In genomic region chr10:108155042-108155686, GRCm38 (mm10) we compare ENCODE assay signal across 11 mouse cellular contexts. TPM values are rescaled to one million over a fixed set of nuclear protein-coding genes. Genes with fewer than 3 reads are reported as not detected.
DNase-seq lines count a peak whose midpoint lies in the region; ATAC-seq and TF ChIP-seq lines count a peak whose summit lies in the region.
"Had no signal": no experiment of that assay in that cellular context is flagged by ENCODE, and none has a peak within 500 bp of the region (broad histone marks: within the 10 kb centered on the region; RNA-seq: fewer than 3 reads in every experiment).

No protein-coding gene starts in this region.

- in situ Hi-C loops in CH12.LX (cut with MboI; ENCODE audit: low pct_ligation_motif_present, low pct_unique_long_range_greater_than_20kb, low sequenced_read_pairs) = no loop called here

- dilution Hi-C loops in CH12.LX (cut with MboI; ENCODE audit: extremely low pct_ligation_motif_present, extremely low pct_unique_long_range_greater_than_20kb, low sequenced_read_pairs) = no loop called here

- H3K4me1 ChIP-seq in hindbrain, embryonic 15.5 days (replicated peaks) = no peaks in the 10 kb centered on the region
- H3K4me1 ChIP-seq in hindbrain, embryonic 12.5 days = no peaks in the 10 kb centered on the region
- H3K4me1 ChIP-seq in CH12.LX (ENCODE audit: control insufficient read depth in 1 of 2, insufficient read depth in 2 of 2) = peaks cover 11 to 23% of the 10 kb centered on the region in 2 experiments
- H3K4me1 ChIP-seq in lung, embryonic 15.5 days = 0 out of 2 replicates have a peak, but pooled peaks cover 3% of the 10 kb centered on the region
- H3K4me1 ChIP-seq: embryonic facial prominence, embryonic 12.5 days had no signal

- no peak overlapping the region for H3K9ac ChIP-seq in hindbrain, embryonic 15.5 days
- no peak overlapping the region for H3K9ac ChIP-seq in hindbrain, embryonic 12.5 days
- H3K9ac ChIP-seq in CH12.LX (ENCODE audit: insufficient read depth, low read depth) = no peak overlapping the region
- H3K9ac ChIP-seq in lung, embryonic 15.5 days = no peak overlapping the region
- H3K9ac ChIP-seq: embryonic facial prominence, embryonic 12.5 days had no signal

- no peak for TF ChIP-seq POLR2A in CH12.LX (IDR thresholded peaks at IDR 0.05; ENCODE audit: low read depth, low read length)

- 0 out of 2 replicates have a peak overlapping the region, but pooled peaks have one; percentile 5 for H3K27ac ChIP-seq in hindbrain, embryonic 15.5 days (replicated peaks)
- H3K27ac ChIP-seq in hindbrain, embryonic 12.5 days = no peak overlapping the region
- no peak overlapping the region for H3K27ac ChIP-seq in CH12.LX (ENCODE audit: insufficient read depth, low read depth)
- H3K27ac ChIP-seq in lung, embryonic 15.5 days = no peak overlapping the region
- H3K27ac ChIP-seq: embryonic facial prominence, embryonic 12.5 days had no signal

- 70% methylated on average over 21 of the region's 21 CpGs for WGBS in hindbrain, embryonic 15.5 days
- 81% methylated on average over 21 of the region's 21 CpGs for WGBS in hindbrain, embryonic 12.5 days
- 40% methylated on average over 21 of the region's 21 CpGs for WGBS in lung, embryonic 15.5 days

- H3K27me3 ChIP-seq in hindbrain, embryonic 15.5 days = no peaks in the 10 kb centered on the region
- no peaks in the 10 kb centered on the region for H3K27me3 ChIP-seq in hindbrain, embryonic 12.5 days
- no peaks in the 10 kb centered on the region for H3K27me3 ChIP-seq in CH12.LX (replicated peaks)
- H3K27me3 ChIP-seq in lung, embryonic 15.5 days = no peaks in the 10 kb centered on the region
- H3K27me3 ChIP-seq: embryonic facial prominence, embryonic 12.5 days had no signal

- no peak overlapping the region for H3K4me2 ChIP-seq in hindbrain, embryonic 15.5 days
- no peak overlapping the region for H3K4me2 ChIP-seq in hindbrain, embryonic 12.5 days (replicated peaks)
- H3K4me2 ChIP-seq in CH12.LX (ENCODE audit: insufficient read depth, low read depth, poor library complexity, severe bottlenecking) = peak overlapping the region; percentile 49
- peak overlapping the region; percentile 19; the same call in 1 of the 2 replicates for H3K4me2 ChIP-seq in lung, embryonic 15.5 days
- H3K4me2 ChIP-seq: embryonic facial prominence, embryonic 12.5 days had no signal

- DNase-seq in CH12.LX (ENCODE audit: extremely low read depth) = no peak
- DNase-seq in adrenal gland, adult 18-20 months (ENCODE audit: low spot score in 2 of 2) = peak; percentile 27 to 31
- DNase-seq in layer of hippocampus, adult 8-10 months (ENCODE audit: low spot score in 2 of 2) = no peak
- DNase-seq in cerebellum, adult 18-20 months = no peak
- no peak for DNase-seq in left cerebral cortex, adult 11 months (ENCODE audit: low spot score)
- DNase-seq: cerebellum, adult 8-10 months; layer of hippocampus, postnatal 36 days had no signal

- no peaks in the 10 kb centered on the region for H3K9me3 ChIP-seq in hindbrain, embryonic 15.5 days
- H3K9me3 ChIP-seq in hindbrain, embryonic 12.5 days (replicated peaks) = no peaks in the 10 kb centered on the region
- H3K9me3 ChIP-seq in CH12.LX (replicated peaks; ENCODE audit: low read length) = no peaks in the 10 kb centered on the region
- no peaks in the 10 kb centered on the region for H3K9me3 ChIP-seq in lung, embryonic 15.5 days
- H3K9me3 ChIP-seq: embryonic facial prominence, embryonic 12.5 days had no signal

- H3K36me3 ChIP-seq in hindbrain, embryonic 15.5 days = no peaks in the 10 kb centered on the region
- H3K36me3 ChIP-seq in hindbrain, embryonic 12.5 days = no peaks in the 10 kb centered on the region
- no peaks in the 10 kb centered on the region for H3K36me3 ChIP-seq in CH12.LX (replicated peaks in 1 of 2; ENCODE audit: control insufficient read depth in 1 of 2, insufficient read depth in 1 of 2, low read length in 1 of 2)
- no peaks in the 10 kb centered on the region for H3K36me3 ChIP-seq in lung, embryonic 15.5 days
- H3K36me3 ChIP-seq: embryonic facial prominence, embryonic 12.5 days had no signal

- no peak overlapping the region for H3K4me3 ChIP-seq in hindbrain, embryonic 15.5 days
- H3K4me3 ChIP-seq in hindbrain, embryonic 12.5 days = no peak overlapping the region
- no peak overlapping the region for H3K4me3 ChIP-seq in CH12.LX (replicated peaks in 1 of 3; ENCODE audit: low read depth in 2 of 3, low read length in 2 of 3, poor library complexity in 1 of 3)
- H3K4me3 ChIP-seq in lung, embryonic 15.5 days = no peak overlapping the region; the same call in 1 of the 2 replicates
- H3K4me3 ChIP-seq: embryonic facial prominence, embryonic 12.5 days had no signal

- no peak for TF ChIP-seq CTCF in CH12.LX (conservative IDR thresholded peaks at IDR 0.05 in 1 of 2, IDR thresholded peaks at IDR 0.05 in 1 of 2; ENCODE audit: low read depth in 2 of 2, low read length in 2 of 2)

- no peaks in the 10 kb centered on the region for H3K79me2 ChIP-seq in CH12.LX (replicated peaks; ENCODE audit: control insufficient read depth, extremely low read depth, insufficient read depth, poor library complexity, severe bottlenecking)

- TF ChIP-seq EP300 in CH12.LX (IDR thresholded peaks at IDR 0.05; ENCODE audit: low read length) = no peak

- no peak for ATAC-seq in hindbrain, embryonic 15.5 days (ENCODE audit: low FRiP score, low read depth)
- ATAC-seq in hindbrain, embryonic 12.5 days (ENCODE audit: low FRiP score) = no peak
- peak; percentile 49; the same call in 1 of the 2 replicates for ATAC-seq in lung, embryonic 15.5 days (ENCODE audit: borderline replicate concordance, extremely low read depth, low FRiP score, low TSS enrichment)

- TF ChIP-seq RAD21 in CH12.LX (IDR thresholded peaks at IDR 0.05; ENCODE audit: low read depth, low read length) = no peak

TF ChIP-seq in CH12.LX, 34 proteins besides CTCF, POLR2A, EP300 and RAD21:
- TF ChIP-seq ZMIZ1 (IDR thresholded peaks at IDR 0.05; ENCODE audit: low read depth, low read length) = no peak
TF ChIP-seq in CH12.LX: peak in this region for 0.

RNA-seq across cellular contexts. Expression of gene Ppp1r12a, which starts 6.8 kb away (rescaled TPM):
- polyA plus RNA-seq in hindbrain, embryonic 15.5 days (2015; fragmentation: Nextera tagmentation; extraction: Ambion mirVana) = 71.0 and 72.3 TPM in 2 replicates
- 88.6 and 93.0 TPM in 2 replicates for polyA plus RNA-seq in hindbrain, embryonic 12.5 days (2016; fragmentation: Nextera tagmentation; extraction: Ambion mirVana)
- 34.4 and 41.8 TPM in 2 replicates for total RNA-seq in CH12.LX (2012; rRNA removed)
- 70.8 and 79.8 TPM in 2 replicates for total RNA-seq in CH12.LX (2014; rRNA removed)
- polyA plus RNA-seq in CH12.LX (2012; ENCODE audit: insufficient read length, low read depth) = 59.7 and 60.0 TPM in 2 replicates
- total RNA-seq in adrenal gland, adult 18-20 months (2021) = 100 to 1,000 TPM in 1 of 2 experiments, 10 to 100 TPM in 1; 95.9 to 109 TPM
- 97.5 and 104 TPM in 2 replicates for polyA plus RNA-seq in lung, embryonic 15.5 days (2015; fragmentation: Nextera tagmentation; extraction: Ambion mirVana)
- total RNA-seq in layer of hippocampus, adult 8-10 months (2022) = 100 to 1,000 TPM; 122 to 140 (median 133) TPM

Comparison
In these comparisons a context has a peak if more than half of its experiments do, and no peak if none do; other contexts are left out.
1. H3K4me2 ChIP-seq: peak in CH12.LX (single experiment) and lung, embryonic 15.5 days (single experiment); none in hindbrain, embryonic 15.5 days (single experiment) and hindbrain, embryonic 12.5 days (single experiment).
2. DNase-seq: peak in adrenal gland, adult 18-20 months (2 of 2); none in CH12.LX (single experiment), layer of hippocampus, adult 8-10 months (0 of 2), cerebellum, adult 18-20 months (0 of 2) and left cerebral cortex, adult 11 months (single experiment).